Mouse (Mus musculus): Measurements from ENCODE around the gene Zfp385b. TPM values are rescaled to one million over a fixed set of nuclear protein-coding genes. Genes with fewer than 3 reads are reported as not detected.
A peak's percentile ranks its signal among the peaks of the same experiment; 100 is the strongest.

Gene Zfp385b
- polyA plus RNA-seq, 1 experiment from 2014 or later = 6.7 TPM

GRCm38 (mm10) chr2:77528079-77528752, 291.2 kb downstream of the Zfp385b start:
- no peak overlapping the region for H3K9ac ChIP-seq
- no peak overlapping the region for H3K4me3 ChIP-seq (replicated peaks)
- H3K27me3 ChIP-seq = no peaks in the 10 kb centered on the region
- no peak overlapping the region for H3K27ac ChIP-seq
- H3K36me3 ChIP-seq = no peaks in the 10 kb centered on the region
- ATAC-seq (replicated peaks; ENCODE audit: low FRiP score) = peak; percentile 54; the same call in 1 of the 2 replicates
- H3K4me1 ChIP-seq = no peaks in the 10 kb centered on the region
- no peak overlapping the region for H3K4me2 ChIP-seq
- H3K9me3 ChIP-seq (replicated peaks) = no peaks in the 10 kb centered on the region
- WGBS = 59% methylated on average over 7 of the region's 7 CpGs

- H3K9ac ChIP-seq = no peak overlapping the region
- no peaks in the 10 kb centered on the region for H3K27me3 ChIP-seq
- H3K4me3 ChIP-seq (replicated peaks) = no peak overlapping the region
- H3K9me3 ChIP-seq (replicated peaks) = no peaks in the 10 kb centered on the region
- no peaks in the 10 kb centered on the region for H3K36me3 ChIP-seq
- H3K27ac ChIP-seq = no peak overlapping the region
- ATAC-seq (replicated peaks; ENCODE audit: low FRiP score) = 0 out of 2 replicates have a peak, but pooled peaks have one; percentile 33
- no peak overlapping the region for H3K4me2 ChIP-seq
- H3K4me1 ChIP-seq = no peaks in the 10 kb centered on the region
- 54% methylated on average over 6 of the region's 6 CpGs for WGBS
These were observed 291.8 kb downstream of the Zfp385b start for GRCm38 (mm10) chr2:77527616-77528015.

DNA sequence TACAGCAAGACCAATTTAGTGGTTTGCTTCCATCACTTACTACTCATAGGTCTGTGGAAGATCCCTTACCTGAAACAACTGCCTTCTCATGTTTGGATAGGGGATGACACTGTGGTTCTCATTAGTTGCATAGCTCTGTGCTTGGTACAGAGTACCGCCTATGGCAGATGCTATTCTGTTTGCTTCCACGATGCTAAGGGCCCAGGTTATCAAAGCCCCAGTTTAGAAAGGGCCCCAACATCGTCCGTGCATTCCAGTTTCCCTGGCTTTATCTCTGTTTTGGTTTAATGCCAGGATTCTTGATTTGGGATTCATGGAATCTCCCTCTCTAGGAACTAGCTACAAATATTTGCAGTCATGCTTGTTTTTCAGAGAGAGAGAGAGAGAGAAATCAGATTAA, 292.6 kb downstream of the Zfp385b start:
- no peak overlapping the region for H3K27ac ChIP-seq
- ATAC-seq (replicated peaks; ENCODE audit: low FRiP score) = no peak
- 72% methylated on average over 4 of the region's 4 CpGs for WGBS
- H3K36me3 ChIP-seq = no peaks in the 10 kb centered on the region
- H3K4me3 ChIP-seq (replicated peaks) = no peak overlapping the region
- no peaks in the 10 kb centered on the region for H3K9me3 ChIP-seq (replicated peaks)
- no peak overlapping the region for H3K4me2 ChIP-seq
- no peaks in the 10 kb centered on the region for H3K4me1 ChIP-seq
- no peaks in the 10 kb centered on the region for H3K27me3 ChIP-seq
- no peak overlapping the region for H3K9ac ChIP-seq

DNA sequence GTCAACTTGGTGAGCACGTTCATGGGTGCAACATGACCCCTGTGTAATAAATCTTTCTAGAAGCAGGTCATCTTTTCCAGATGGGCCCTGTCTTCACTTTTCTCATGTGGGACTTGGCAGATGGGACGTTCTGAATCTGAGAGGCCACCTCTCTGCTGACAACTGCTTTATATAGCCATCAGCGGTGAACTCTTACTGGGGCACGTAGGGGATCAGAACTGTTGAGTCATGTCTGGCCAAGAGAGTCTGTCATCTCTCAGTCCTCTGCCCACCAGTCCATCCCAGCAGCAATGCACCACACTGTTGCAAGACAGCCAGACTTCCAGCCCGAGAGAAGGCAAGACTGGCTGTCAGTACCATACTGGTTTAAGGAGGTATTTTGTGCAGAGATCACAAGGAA, 293.1 kb downstream of the Zfp385b start:
- no peak overlapping the region for H3K27ac ChIP-seq
- H3K4me3 ChIP-seq (replicated peaks) = no peak overlapping the region
- 37% methylated on average over 5 of the region's 5 CpGs for WGBS
- no peak for ATAC-seq (replicated peaks; ENCODE audit: low FRiP score)
- H3K27me3 ChIP-seq = no peaks in the 10 kb centered on the region
- H3K36me3 ChIP-seq = no peaks in the 10 kb centered on the region
- no peaks in the 10 kb centered on the region for H3K4me1 ChIP-seq
- no peak overlapping the region for H3K9ac ChIP-seq
- H3K4me2 ChIP-seq = no peak overlapping the region
- no peaks in the 10 kb centered on the region for H3K9me3 ChIP-seq (replicated peaks)

GRCm38 (mm10) chr2:77522223-77522622, 297.2 kb downstream of the Zfp385b start:
- no peak overlapping the region for H3K27ac ChIP-seq
- H3K4me2 ChIP-seq = no peak overlapping the region
- no peaks in the 10 kb centered on the region for H3K36me3 ChIP-seq
- peaks cover 10% of the 10 kb centered on the region; the same call in 1 of the 2 replicates for H3K4me1 ChIP-seq
- no peaks in the 10 kb centered on the region for H3K27me3 ChIP-seq
- WGBS = 55% methylated on average over 4 of the region's 4 CpGs
- H3K9ac ChIP-seq = no peak overlapping the region
- no peak overlapping the region for H3K4me3 ChIP-seq (replicated peaks)
- H3K9me3 ChIP-seq (replicated peaks) = no peaks in the 10 kb centered on the region
- no peak for ATAC-seq (replicated peaks; ENCODE audit: low FRiP score)

DNA sequence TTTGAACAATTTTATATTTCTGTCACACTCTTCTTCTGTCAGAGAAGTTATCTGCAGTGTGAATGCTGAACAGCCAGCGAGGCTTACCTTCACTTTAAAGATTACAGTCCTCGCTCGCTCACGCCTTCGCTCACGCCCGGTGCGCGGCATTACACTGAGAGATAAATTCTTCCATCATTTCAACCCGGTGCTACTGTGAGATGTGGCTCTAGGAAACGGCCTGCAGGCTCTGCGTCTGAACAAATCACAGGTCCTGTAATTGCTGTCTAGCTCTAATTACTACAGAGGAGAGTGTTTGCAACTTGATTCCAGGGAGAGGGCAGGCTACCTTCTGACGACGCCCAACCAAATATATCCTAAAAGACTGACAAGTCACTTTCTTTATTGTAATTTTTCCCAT, 300.1 kb downstream of the Zfp385b start:
- Histone ChIP-seq H3K4me2 (peak overlapping the region; percentile 68), H3K27ac (no peak overlapping the region), H3K27me3 (no peaks in the 10 kb centered on the region), H3K4me1 (peaks cover 26% of the 10 kb centered on the region; the same call in 1 of the 2 replicates), H3K9ac (peak overlapping the region; percentile 9; the same call in 1 of the 2 replicates), H3K4me3 (replicated peaks) (peak overlapping the region; percentile 46), H3K36me3 (no peaks in the 10 kb centered on the region), H3K9me3 (replicated peaks) (no peaks in the 10 kb centered on the region)
- peak; percentile 71 for ATAC-seq (replicated peaks; ENCODE audit: low FRiP score)
- under 1% methylated on average over 14 of the region's 14 CpGs for WGBS

GRCm38 (mm10) chr2:77518693-77519092, 300.7 kb downstream of the Zfp385b start:
- H3K4me1 ChIP-seq = peaks cover 26% of the 10 kb centered on the region; the same call in 1 of the 2 replicates
- whole genome bisulfite sequencing = 5% methylated on average over 8 of the region's 8 CpGs
- H3K4me2 ChIP-seq = peak overlapping the region; percentile 68
- no peak overlapping the region for H3K27ac ChIP-seq
- 0 out of 2 replicates have a peak, but pooled peaks have one; percentile 52 for ATAC-seq (replicated peaks; ENCODE audit: low FRiP score)
- H3K4me3 ChIP-seq (replicated peaks) = peak overlapping the region; percentile 46
- no peaks in the 10 kb centered on the region for H3K27me3 ChIP-seq
- H3K9ac ChIP-seq = no peak overlapping the region
- H3K9me3 ChIP-seq (replicated peaks) = no peaks in the 10 kb centered on the region
- no peaks in the 10 kb centered on the region for H3K36me3 ChIP-seq

- H3K9me3 ChIP-seq (replicated peaks) = no peaks in the 10 kb centered on the region
- H3K4me1 ChIP-seq = peaks cover 26% of the 10 kb centered on the region; the same call in 1 of the 2 replicates
- no peak for ATAC-seq (replicated peaks; ENCODE audit: low FRiP score)
- H3K27me3 ChIP-seq = no peaks in the 10 kb centered on the region
- 75% methylated on average over 5 of the region's 5 CpGs for WGBS
- H3K9ac ChIP-seq = no peak overlapping the region
- H3K27ac ChIP-seq = no peak overlapping the region
- no peak overlapping the region for H3K4me2 ChIP-seq
- H3K4me3 ChIP-seq (replicated peaks) = no peak overlapping the region
- H3K36me3 ChIP-seq = no peaks in the 10 kb centered on the region
These were observed 302.8 kb downstream of the Zfp385b start for GRCm38 (mm10) chr2:77516606-77517005.

DNA sequence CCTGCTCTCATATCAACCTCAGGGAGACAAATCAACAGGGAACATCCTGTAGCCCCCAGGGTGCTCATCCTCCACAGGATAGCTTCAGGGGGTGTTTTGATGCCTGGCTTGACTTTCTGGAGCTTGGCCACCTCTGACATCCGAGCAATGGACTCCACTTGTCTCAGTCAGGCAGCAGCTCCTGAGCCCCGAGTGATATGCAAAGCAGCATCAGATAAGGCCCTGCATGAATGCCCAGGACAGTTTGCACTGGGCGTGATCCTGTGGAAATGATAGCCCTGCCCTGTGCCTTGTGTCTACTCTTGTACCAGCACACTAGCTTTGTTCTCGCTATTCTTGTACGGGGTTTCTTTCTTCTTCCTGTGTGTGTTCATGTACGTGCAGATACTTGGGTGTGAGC, 303.8 kb downstream of the Zfp385b start:
- Histone ChIP-seq H3K9me3 (replicated peaks) (no peaks in the 10 kb centered on the region), H3K4me1 (peaks cover 26% of the 10 kb centered on the region; the same call in 1 of the 2 replicates), H3K4me3 (replicated peaks) (no peak overlapping the region), H3K4me2 (no peak overlapping the region), H3K27me3 (no peaks in the 10 kb centered on the region), H3K9ac (no peak overlapping the region), H3K27ac (no peak overlapping the region), H3K36me3 (no peaks in the 10 kb centered on the region)
- WGBS = 60% methylated on average over 6 of the region's 6 CpGs
- ATAC-seq (replicated peaks; ENCODE audit: low FRiP score) = 0 out of 2 replicates have a peak, but pooled peaks have one; percentile 61

GRCm38 (mm10) chr2:77515011-77515410, 304.4 kb downstream of the Zfp385b start:
- Histone ChIP-seq H3K4me1 (peaks cover 26% of the 10 kb centered on the region; the same call in 1 of the 2 replicates), H3K36me3 (no peaks in the 10 kb centered on the region), H3K27ac (no peak overlapping the region), H3K9me3 (replicated peaks) (no peaks in the 10 kb centered on the region), H3K9ac (no peak overlapping the region), H3K27me3 (no peaks in the 10 kb centered on the region), H3K4me3 (replicated peaks) (no peak overlapping the region), H3K4me2 (no peak overlapping the region)
- no peak for ATAC-seq (replicated peaks; ENCODE audit: low FRiP score)
- WGBS = 61% methylated on average over 7 of the region's 7 CpGs

DNA sequence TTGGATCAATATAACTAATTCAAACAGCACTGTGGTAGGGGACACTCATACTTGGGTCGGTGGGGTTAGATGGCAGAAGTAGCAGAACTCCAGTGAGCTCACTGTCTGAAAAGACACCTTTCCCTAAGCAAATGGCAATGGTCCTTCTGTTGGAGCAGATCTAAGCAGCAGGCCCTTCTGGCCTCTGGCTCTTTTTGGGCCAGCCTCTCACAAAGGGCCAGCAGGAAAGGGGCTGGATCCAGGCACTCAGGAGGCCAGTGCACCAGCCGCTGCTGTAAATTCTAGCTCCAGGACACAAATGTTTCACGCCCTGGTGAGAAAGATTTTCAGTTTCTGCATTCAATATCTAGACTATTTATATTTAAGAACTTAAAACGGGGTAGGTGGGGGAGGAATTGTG, 305.0 kb downstream of the Zfp385b start:
- Histone ChIP-seq H3K4me3 (replicated peaks) (no peak overlapping the region), H3K4me2 (no peak overlapping the region), H3K4me1 (peaks cover 26% of the 10 kb centered on the region; the same call in 1 of the 2 replicates), H3K9ac (no peak overlapping the region), H3K27me3 (no peaks in the 10 kb centered on the region), H3K9me3 (replicated peaks) (no peaks in the 10 kb centered on the region), H3K36me3 (no peaks in the 10 kb centered on the region), H3K27ac (0 out of 2 replicates have a peak overlapping the region, but pooled peaks have one; percentile 34)
- 52% methylated on average over 4 of the region's 4 CpGs for WGBS
- no peak for ATAC-seq (replicated peaks; ENCODE audit: low FRiP score)

- H3K27me3 ChIP-seq = no peaks in the 10 kb centered on the region
- peaks cover 7% of the 10 kb centered on the region; the same call in 1 of the 2 replicates for H3K4me1 ChIP-seq
- 66% methylated on average over 6 of the region's 6 CpGs for WGBS
- no peak overlapping the region for H3K9ac ChIP-seq
- no peak for ATAC-seq (replicated peaks; ENCODE audit: low FRiP score)
- no peak overlapping the region for H3K4me2 ChIP-seq
- H3K27ac ChIP-seq = no peak overlapping the region
- no peaks in the 10 kb centered on the region for H3K9me3 ChIP-seq (replicated peaks)
- no peak overlapping the region for H3K4me3 ChIP-seq (replicated peaks)
- no peaks in the 10 kb centered on the region for H3K36me3 ChIP-seq
These were observed 310.7 kb downstream of the Zfp385b start for GRCm38 (mm10) chr2:77508731-77509130.
